Mouse (Mus musculus) small intestine, adult 2 months (tissue): ENCODE data around the gene BC048562.

Experiments
- CTCF ChIP-seq: fragments of 200-500 bp; IDR thresholded peaks from 2 replicates; pipeline ENCODE4 v1.5.1; 2012; ENCODE audit warnings: low read depth, mild to moderate bottlenecking, control low read depth, inconsistent platforms, low read length, moderate library complexity, mixed read lengths; ENCODE audit not compliant: insufficient replicate concordance, insufficient read length; ENCODE audit errors: extremely low read depth
- POLR2A ChIP-seq: fragments of 200-500 bp; IDR thresholded peaks from 2 replicates; pipeline ENCODE4 v1.6.1; 2012; ENCODE audit warnings: low read depth, mild to moderate bottlenecking, control low read depth, inconsistent platforms, low read length, moderate library complexity

- no peak for TF ChIP-seq POLR2A
- no peak for TF ChIP-seq CTCF
Measured at GRCm38 (mm10) chr9:108398324-108398723, 38.0 kb upstream of the BC048562 start.
